Mouse (Mus musculus) ES-Bruce4 (cell line): ENCODE measurements around the gene Chsy1. TPM values are rescaled to one million over a fixed set of nuclear protein-coding genes. Genes with fewer than 3 reads are reported as not detected.

Experiments
- H3K27ac ChIP-seq: 2 replicates; pipeline ENCODE4 v1.5.1; 2012; ENCODE audit warnings: low read length, inconsistent platforms; ENCODE audit not compliant: insufficient read depth
- H3K27me3 ChIP-seq: 2 replicates; pipeline ENCODE4 v1.6.1; 2012; ENCODE audit warnings: mild to moderate bottlenecking, low read length, inconsistent platforms; ENCODE audit not compliant: control insufficient read depth, poor library complexity, insufficient read depth, severe bottlenecking
- H3K36me3 ChIP-seq: 2 replicates; pipeline ENCODE4 v1.6.1; 2012; ENCODE audit warnings: inconsistent platforms, mild to moderate bottlenecking, low read length, moderate library complexity; ENCODE audit not compliant: control insufficient read depth, poor library complexity, insufficient read depth, severe bottlenecking
- H3K4me1 ChIP-seq: one replicate; pipeline ENCODE4 v1.8.1; 2011; ENCODE audit warnings: low read length; ENCODE audit not compliant: control insufficient read depth, insufficient read depth
- H3K4me3 ChIP-seq: 2 replicates; pipeline ENCODE4 v1.5.1; 2011; ENCODE audit warnings: low read depth, mild to moderate bottlenecking, low read length
- H3K9ac ChIP-seq: 2 replicates; pipeline ENCODE4 v1.6.1; 2012; ENCODE audit warnings: low read depth, mild to moderate bottlenecking, inconsistent platforms; ENCODE audit not compliant: poor library complexity, severe bottlenecking
- H3K9me3 ChIP-seq: replicated peaks from 2 replicates; pipeline ENCODE4 v1.6.1; 2012; ENCODE audit warnings: mild to moderate bottlenecking, low read length, inconsistent platforms; ENCODE audit not compliant: control insufficient read depth, poor library complexity, insufficient read depth, severe bottlenecking
- CTCF ChIP-seq: IDR thresholded peaks from one replicate; pipeline ENCODE4 v1.8.1; 2011; ENCODE audit warnings: low read depth, low read length
- EP300 ChIP-seq: IDR thresholded peaks from 2 replicates; pipeline ENCODE4 v1.6.1; 2011; ENCODE audit warnings: low read depth, low read length; ENCODE audit not compliant: insufficient read depth
- POLR2A ChIP-seq: IDR thresholded peaks from one replicate; pipeline ENCODE4 v1.8.1; 2011; ENCODE audit warnings: low read length; ENCODE audit not compliant: insufficient read depth
- polyA plus RNA-seq: library from polyadenylated mRNA; stranded (reverse); fragments of >200 nt; gene quantifications from 2 replicates; pipeline ENCODE4 v1.2.4, GENCODE M21; 2011; ENCODE audit warnings: low read depth; ENCODE audit not compliant: missing spikeins, insufficient read depth, insufficient read length

The Chsy1 gene
- polyA plus RNA-seq, 1 experiment = 25.8 TPM

DNA sequence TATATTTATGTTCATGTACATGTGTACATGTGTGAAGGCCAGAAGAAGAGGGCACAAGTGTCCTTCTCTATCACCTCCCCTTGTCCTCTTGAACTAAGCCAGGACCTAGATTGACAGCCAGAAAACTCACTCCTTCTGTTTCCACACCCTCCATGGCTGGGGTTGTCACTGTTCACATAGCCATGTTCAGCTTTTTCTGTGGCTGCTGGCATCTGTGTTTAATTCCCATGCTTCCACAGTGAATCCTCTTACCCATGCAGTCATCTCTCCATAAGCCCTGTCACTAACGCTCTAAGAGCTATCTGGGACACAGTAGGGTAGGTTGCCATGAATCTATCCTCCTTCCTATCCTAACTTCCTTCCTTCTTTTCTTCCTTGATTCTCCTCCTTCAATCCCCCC lies 86.6 kb downstream of the Chsy1 start:
- TF ChIP-seq POLR2A = no peak
- TF ChIP-seq EP300 = no peak
- TF ChIP-seq CTCF = no peak
- no peak overlapping the region for H3K9ac ChIP-seq
- H3K27ac ChIP-seq = no peak overlapping the region
- H3K4me3 ChIP-seq = no peak overlapping the region
- no peaks in the 10 kb centered on the region for H3K27me3 ChIP-seq
- H3K9me3 ChIP-seq = no peaks in the 10 kb centered on the region
- H3K4me1 ChIP-seq = no peaks in the 10 kb centered on the region
- H3K36me3 ChIP-seq = no peaks in the 10 kb centered on the region

DNA sequence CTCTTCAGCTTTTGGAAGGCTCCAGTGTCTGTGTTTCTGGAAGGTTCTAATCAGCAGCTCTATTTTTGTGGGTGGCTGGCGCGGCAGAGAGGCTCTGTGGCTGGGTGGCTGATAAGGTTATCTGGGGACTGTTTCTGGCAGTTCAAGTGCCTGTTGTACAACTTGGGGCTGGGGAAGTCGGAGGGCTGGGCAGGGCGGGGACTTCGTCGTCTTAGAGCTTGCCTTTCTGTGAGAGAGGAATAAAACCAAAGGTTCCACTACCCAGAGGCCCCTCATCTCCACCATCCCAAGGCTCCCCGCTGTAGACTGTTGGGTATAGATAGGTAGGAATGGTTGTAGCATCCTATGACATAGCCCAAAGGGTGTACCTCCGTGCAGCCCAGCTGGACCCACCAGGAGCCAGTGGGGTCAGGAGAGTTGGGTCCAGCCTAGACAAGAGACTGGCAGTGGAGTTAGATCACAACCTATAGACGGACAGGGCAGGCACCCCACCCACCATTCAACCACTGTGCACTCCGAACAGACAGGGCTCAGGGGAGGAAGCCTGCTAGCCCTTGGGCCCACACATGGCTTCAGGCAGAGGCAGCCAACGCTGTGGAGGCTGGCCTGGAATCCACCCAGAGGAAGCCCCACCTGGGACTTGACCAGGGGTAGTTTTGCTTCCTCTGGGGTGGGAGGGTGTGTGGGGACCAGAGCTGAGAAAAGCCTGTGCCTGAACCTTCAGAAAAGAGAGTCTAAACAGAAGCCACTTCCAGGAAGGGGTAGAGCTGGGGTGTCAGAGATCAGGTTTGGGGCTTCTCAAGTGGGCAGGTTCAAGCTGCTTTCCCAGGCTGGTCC lies 87.5 kb downstream of the Chsy1 start:
- Histone ChIP-seq H3K9me3 (no peaks in the 10 kb centered on the region), H3K9ac (no peak overlapping the region), H3K4me3 (no peak overlapping the region), H3K36me3 (no peaks in the 10 kb centered on the region), H3K4me1 (no peaks in the 10 kb centered on the region), H3K27ac (no peak overlapping the region), H3K27me3 (no peaks in the 10 kb centered on the region)
- TF ChIP-seq POLR2A = no peak
- no peak for TF ChIP-seq EP300
- TF ChIP-seq CTCF = no peak

DNA sequence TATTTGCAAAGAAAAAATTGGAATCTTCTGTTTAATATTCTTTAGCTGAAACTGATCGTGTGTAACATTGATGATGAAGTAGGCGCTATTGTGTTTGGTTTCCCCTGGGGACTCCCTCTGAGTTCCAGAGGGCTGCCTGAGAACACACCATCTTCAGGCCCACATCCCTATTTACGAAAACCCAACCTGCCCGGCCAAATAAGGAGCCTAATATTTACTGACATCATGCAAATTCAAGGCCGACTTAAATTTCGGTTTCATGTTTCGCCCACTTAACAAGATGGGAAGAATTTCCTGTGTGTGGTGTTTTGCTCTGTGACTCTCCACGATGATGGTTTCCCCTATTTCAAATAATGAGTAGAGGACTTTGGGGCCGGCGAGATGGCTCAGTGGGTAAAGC lies 89.1 kb downstream of the Chsy1 start:
- Histone ChIP-seq H3K36me3 (no peaks in the 10 kb centered on the region), H3K9me3 (no peaks in the 10 kb centered on the region), H3K4me1 (no peaks in the 10 kb centered on the region), H3K4me3 (no peak overlapping the region), H3K27me3 (no peaks in the 10 kb centered on the region), H3K9ac (no peak overlapping the region), H3K27ac (no peak overlapping the region)
- TF ChIP-seq POLR2A = no peak
- TF ChIP-seq CTCF = no peak
- no peak for TF ChIP-seq EP300

DNA sequence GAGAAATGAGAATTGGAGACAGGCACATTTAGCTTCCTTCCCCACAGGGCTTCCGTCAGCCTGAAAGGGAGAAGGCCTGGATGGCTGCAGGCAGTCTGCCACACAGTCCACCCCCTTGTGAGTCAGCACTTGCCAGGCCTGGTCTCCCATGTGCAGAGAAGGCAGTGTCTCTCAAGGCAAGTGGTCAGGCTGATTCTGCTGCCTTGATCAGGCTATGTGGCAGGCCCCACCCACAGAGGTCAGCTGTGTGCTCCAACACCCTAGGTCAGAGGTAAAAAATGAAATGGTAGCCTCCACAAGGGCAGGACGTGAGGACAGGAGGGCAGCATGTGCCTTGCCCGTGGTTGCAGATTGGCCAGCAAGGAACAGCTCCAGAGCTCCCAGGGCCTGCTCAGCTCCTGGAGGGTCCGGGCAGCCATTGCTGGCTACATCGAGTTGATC lies 90.1 kb downstream of the Chsy1 start:
- no peak overlapping the region for H3K9ac ChIP-seq
- no peak overlapping the region for H3K27ac ChIP-seq
- no peaks in the 10 kb centered on the region for H3K9me3 ChIP-seq
- no peaks in the 10 kb centered on the region for H3K36me3 ChIP-seq
- TF ChIP-seq EP300 (no peak), POLR2A (no peak), CTCF (no peak)
- H3K27me3 ChIP-seq = no peaks in the 10 kb centered on the region
- no peaks in the 10 kb centered on the region for H3K4me1 ChIP-seq
- H3K4me3 ChIP-seq = no peak overlapping the region

DNA sequence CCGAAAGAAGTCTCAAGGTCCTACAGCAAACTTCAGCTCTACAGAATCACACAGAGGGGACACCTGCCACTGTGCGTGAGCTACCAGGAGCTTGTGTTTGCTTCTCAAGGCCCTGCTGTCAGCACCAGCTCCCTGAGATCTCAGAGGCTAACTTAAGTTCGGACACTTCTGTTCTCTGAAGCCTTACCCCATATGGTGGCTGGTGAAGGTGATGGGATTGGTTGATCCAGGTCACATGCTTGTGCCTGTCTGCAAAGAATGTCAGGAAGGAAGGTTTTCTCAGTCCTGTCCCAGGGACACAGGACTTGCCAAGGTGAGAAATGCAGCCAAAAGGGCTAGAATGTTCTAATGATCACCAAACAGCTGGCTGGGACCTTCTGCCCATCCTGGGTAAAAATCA lies 91.1 kb downstream of the Chsy1 start:
- Histone ChIP-seq H3K4me3 (no peak overlapping the region), H3K9ac (no peak overlapping the region), H3K9me3 (no peaks in the 10 kb centered on the region), H3K36me3 (no peaks in the 10 kb centered on the region), H3K4me1 (no peaks in the 10 kb centered on the region), H3K27me3 (no peaks in the 10 kb centered on the region), H3K27ac (no peak overlapping the region)
- TF ChIP-seq CTCF = no peak
- TF ChIP-seq EP300 = no peak
- no peak for TF ChIP-seq POLR2A

DNA sequence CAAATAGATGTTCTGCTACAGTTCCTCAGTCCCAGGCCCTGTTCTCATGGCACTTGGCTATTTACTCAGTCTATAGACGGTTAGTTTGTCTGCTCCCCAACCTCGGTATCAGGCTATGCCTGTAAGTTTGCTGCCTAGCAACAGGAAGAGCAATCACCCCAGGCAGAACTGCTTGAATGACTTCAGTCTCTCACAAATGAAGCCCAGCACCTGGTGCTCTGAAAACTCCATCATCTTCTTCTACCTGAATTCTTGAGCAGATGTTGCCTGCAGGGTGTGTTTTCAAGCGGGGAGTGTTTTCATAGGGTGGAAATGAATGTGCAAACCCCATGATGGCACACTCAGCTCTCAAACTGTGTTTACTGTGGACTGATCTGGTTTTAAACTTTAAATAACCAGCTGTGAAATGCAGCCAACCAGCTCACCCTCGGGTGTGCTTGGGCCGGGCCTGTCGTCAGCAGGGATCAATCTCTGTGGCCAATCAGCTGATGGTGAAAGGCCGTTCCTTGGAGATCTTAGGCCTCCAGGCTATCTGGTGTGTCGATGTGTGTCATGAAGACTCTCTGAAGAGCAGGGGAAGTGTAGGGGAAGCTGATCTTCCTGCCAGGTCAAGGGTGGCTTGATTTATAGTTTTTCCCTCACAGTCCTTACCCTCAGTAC lies 91.6 kb downstream of the Chsy1 start:
- Histone ChIP-seq H3K9ac (no peak overlapping the region), H3K36me3 (no peaks in the 10 kb centered on the region), H3K27me3 (no peaks in the 10 kb centered on the region), H3K27ac (no peak overlapping the region), H3K4me1 (no peaks in the 10 kb centered on the region), H3K4me3 (no peak overlapping the region), H3K9me3 (no peaks in the 10 kb centered on the region)
- TF ChIP-seq POLR2A (no peak), EP300 (no peak), CTCF (no peak)
